Mouse (Mus musculus): ENCODE results near the gene Klk1b1. TPM values are rescaled to one million over a fixed set of nuclear protein-coding genes. Genes with fewer than 3 reads are reported as not detected.
"Not testable (repeated sequence)": the region's sequence is repeated elsewhere in the genome, so short reads cannot be mapped to it uniquely, and the experiment has no call there.

Klk1b1 gene
- not detected in 2 replicates for total RNA-seq (2017)

DNA sequence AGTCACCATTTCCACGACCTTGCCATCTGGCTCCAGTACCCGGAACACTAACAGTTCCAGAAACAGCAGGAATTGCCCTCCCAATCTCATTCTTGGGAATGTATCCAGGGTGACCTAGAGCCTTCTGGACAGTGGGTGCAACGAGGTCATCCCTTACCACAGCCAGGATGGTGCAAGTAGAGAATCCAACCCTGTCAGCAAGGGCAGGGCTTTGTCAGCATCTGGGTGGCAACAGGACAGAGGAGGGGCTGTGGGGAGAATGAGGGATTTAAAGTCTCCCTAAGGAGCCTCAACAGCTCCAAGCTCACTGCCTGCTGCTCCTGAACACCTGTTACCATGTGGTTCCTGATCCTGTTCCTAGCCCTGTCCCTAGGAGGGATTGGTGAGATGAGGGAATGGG lies at the start of gene Klk1b1:
Gene Klk1b1 (plus strand): TSS at position 301 of the 400 bp plus-strand sequence.
- ATAC-seq (ENCODE audit: extremely low read depth, insufficient number of reproducible peaks, low FRiP score, poor library complexity, severe bottlenecking) = no peak

DNA sequence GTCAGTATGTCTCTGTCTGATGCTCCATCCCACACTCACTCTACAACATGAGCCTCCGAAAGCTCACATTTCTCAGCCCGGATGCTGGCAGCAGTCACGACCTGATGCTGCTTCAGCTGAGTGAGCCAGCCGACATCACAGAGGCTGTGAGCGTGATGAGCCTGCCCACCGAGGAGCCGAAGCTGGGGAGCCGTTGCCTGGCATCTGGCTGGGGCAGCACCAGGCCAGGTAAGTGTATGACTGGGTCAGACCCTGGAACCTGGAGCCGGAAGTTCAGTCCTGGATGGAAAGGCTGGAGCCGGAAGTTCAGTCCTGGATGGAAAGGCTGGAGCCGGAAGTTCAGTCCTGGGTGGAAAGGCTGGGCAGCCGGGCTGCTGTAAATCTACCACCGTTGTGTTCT lies 48.1 kb upstream of the Klk1b1 start:
- no peak for ATAC-seq (ENCODE audit: extremely low read depth, insufficient number of reproducible peaks, low FRiP score, poor library complexity, severe bottlenecking)

DNA sequence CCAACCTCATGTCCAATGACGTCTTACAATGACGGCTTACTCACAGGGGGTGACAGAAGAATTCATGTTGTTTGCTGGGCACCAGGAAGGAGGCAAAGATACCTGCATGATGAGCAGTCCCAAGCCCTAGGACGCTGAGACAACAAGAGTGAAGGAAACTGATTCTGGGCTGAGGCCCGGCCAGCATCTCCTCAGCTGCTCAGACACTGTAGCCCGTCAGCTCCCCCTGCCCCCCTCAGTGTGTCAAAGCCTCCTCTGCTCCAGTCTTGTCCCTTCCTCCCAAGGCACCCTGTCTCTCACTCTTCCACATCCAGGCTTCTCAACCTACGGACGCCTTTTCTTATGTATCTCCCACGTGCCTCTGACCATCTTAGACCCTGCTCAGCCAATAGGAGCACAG lies 47.7 kb upstream of the Klk1b1 start:
- no peak for ATAC-seq (ENCODE audit: extremely low read depth, insufficient number of reproducible peaks, low FRiP score, poor library complexity, severe bottlenecking)

DNA sequence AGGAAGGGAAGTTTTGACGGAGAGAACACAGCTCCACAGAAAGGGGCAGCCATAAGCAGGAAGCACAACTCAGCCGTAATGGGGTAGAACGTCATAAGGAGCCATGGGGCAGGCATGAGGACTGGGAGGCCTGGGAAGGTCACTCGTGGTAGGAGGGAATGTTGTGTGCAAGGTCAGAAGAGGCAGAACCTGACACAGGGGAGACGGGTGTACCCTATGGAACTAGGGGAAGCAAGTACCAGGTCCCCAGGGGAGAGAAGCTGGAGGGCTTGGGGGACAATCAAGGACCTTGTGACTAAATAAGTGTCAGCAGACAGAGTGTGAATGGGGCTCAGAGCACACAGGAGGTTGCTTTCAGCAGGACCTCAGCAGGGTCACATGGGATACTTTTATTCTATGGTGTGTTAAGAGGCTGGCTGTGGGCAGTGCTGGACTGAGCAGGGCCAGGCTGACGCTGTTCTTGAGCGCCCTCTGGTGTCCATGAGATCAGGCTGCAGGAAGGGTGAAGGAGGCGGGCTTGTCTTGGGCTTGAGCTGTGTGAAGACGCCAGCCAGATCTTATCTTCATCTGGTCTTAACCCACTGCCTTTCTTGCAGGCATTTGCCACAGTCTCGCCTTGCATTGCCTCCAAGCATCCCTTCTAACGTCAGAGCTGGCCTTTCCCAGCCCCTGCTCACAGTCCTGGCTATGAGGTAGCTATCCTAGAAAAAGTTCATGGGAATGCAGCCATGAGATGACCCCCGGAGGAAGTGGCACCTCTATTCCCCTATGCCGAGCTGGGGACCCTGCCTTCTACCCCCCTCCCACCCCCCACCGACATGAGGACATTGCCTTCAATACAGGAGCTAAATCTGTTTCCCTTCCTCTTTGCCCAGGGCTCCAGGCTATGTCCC lies 46.7 kb upstream of the Klk1b1 start:
- ATAC-seq (ENCODE audit: extremely low read depth, insufficient number of reproducible peaks, low FRiP score, poor library complexity, severe bottlenecking) = peak; percentile 42; the same call in 1 of the 2 replicates

DNA sequence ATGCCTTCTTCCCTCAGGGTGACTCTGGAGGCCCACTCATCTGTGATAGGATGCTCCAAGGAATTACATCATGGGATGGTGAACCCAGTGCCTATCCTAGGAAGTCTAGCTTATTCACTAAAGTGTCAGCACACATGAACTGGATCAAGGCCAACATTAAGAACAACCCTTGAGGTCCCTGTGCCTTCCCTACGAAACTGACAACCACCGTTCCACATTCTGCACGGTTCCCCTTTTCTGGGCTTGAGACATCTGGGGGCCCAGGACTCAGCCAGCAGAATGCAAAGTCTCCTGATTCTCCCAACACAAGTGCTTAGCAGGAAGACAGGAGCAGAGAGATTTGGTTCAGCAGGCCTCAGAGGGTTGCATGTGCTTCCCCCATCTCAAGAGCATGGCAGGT lies 46.0 kb upstream of the Klk1b1 start:
- ATAC-seq (ENCODE audit: extremely low read depth, insufficient number of reproducible peaks, low FRiP score, poor library complexity, severe bottlenecking) = no peak

DNA sequence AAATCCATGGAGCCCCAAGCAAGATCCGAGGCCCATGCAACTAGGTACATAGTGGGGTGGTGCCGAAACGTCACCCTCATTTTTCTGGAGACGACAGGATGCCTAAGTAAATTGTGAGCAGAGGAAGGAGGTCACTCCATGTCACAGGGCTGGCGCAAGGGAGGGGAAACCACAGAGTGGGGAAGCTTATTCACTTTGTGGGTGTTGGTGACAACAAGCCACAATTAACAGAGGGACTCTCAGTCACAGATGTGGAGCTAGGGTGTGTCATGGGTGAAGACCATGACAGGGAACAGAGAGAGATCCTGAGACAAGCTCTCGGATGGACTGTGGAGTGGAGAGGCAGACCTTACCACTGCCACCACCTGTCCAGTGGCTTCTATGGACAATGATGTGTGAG lies 45.5 kb upstream of the Klk1b1 start:
- ATAC-seq (ENCODE audit: extremely low read depth, insufficient number of reproducible peaks, low FRiP score, poor library complexity, severe bottlenecking) = no peak

DNA sequence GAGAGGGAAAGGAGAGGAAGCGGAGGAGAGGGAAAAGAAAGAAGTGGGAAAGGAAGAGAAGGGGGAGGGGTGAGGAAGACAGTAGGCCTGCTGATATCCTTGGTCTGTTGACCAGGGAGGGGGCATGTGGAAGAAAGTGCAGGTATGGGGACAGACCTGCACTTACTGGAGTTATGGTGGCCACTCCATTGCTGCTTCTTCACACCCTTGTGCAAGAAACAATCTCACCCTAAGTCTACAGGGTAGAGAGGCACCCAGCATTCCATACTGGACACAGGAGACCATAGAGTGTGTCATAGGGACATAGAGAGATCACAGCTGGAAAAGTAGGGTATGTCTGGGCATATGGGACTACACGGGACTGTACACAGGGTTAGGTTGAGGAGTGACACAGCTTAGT lies 44.6 kb upstream of the Klk1b1 start:
- no peak for ATAC-seq (ENCODE audit: extremely low read depth, insufficient number of reproducible peaks, low FRiP score, poor library complexity, severe bottlenecking)

DNA sequence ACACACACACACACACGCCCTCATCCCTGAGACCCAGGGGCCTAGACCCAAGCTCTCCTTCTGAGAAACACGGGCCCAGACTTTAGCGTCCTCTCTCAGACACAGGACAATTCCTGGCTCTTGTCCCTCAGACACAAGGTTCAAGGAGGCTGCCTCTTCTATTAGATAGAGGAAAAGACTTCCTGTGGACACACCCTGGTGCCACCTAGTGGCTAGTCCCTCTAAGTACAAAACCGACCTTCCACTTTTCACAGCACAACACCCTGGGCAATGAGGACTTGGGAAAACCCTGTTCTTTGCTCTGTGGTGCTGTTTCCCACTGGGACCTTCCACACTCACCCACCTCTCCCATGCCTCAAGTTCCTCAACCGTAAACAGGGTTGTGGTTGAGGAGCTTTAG lies 40.6 kb upstream of the Klk1b1 start:
- ATAC-seq (ENCODE audit: extremely low read depth, insufficient number of reproducible peaks, low FRiP score, poor library complexity, severe bottlenecking) = no peak

DNA sequence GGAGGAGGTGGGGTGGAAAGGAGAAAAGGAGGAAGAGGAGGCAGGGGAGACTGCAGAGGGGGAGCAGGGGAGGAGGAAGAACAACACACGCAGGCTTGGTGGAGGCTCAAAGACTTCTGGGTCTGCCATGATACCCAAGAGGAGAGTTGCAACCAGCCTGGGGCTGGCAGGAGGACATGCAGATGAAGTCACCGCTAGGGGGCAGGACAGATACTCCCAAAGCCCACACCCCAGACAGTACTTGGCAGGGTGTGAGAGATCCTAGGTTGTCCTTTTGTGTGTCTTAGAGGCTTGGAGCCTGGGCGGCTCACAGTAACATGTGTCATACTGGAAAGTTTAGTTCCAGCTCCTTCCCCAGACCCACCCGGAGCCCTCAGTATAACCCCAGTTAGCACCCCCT lies 38.0 kb upstream of the Klk1b1 start:
- no peak for ATAC-seq (ENCODE audit: extremely low read depth, insufficient number of reproducible peaks, low FRiP score, poor library complexity, severe bottlenecking)

DNA sequence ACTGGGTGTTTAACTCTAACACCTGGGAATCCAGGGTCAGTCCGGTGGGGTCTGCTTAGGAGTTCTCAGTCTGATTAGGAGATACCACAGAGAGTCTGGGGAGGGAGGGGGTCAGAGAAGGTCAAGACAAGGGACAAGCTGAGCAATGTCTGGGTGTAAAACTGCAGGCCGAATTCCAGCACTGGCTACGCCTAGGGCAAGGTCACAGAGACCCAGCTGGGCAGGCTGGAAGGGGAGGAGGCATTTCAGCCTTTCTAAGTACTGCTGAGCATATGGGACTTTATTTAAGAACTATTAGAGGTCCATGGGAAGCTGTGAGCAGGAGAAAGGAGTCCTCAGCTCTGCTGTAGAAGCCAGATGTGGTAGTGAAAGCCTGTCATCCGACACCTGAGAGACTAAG lies 34.2 kb upstream of the Klk1b1 start:
- no peak for ATAC-seq (ENCODE audit: extremely low read depth, insufficient number of reproducible peaks, low FRiP score, poor library complexity, severe bottlenecking)

DNA sequence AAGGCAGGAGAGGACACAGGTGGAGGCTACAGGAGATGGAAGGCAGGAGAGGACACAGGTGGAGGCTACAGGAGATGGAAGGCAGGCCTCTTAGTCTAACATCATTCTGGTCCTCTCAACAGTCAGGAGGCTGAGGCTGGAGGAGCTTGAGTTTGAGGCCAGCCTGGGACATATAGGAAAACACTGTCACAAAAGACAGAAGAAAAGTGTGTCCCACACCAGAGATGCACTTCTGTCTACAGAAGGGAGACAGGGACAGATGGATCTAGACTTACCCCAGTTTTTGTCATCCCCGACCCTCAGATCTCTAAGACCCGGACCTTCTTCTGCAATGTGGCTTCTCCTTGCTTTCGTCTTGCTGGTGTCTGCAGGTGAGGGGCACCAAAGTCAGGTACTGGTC lies 33.1 kb upstream of the Klk1b1 start, which contains the start of gene Klk15:
Gene Klk15 (plus strand): TSS at position 301 of the 400 bp plus-strand sequence.
- no peak for ATAC-seq (ENCODE audit: extremely low read depth, insufficient number of reproducible peaks, low FRiP score, poor library complexity, severe bottlenecking)

DNA sequence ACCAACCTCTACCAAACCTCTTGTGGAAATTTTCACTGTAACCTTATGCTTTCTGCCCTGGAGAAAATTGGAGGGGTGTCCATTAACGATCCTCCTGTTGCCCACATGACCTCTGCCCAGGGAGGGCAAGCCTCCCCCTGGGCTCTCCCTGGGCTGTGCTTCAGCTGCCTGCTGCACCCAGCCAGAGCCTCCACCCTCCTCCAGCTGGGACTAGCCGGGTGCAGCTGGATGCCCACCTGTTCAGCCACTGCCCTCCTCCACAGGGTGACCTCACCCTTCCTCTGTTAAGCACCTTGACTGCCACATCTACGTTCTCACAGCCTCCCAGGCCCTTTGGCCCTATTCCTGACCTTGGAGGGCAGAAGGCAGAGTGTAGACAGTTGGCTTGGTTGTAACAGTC lies 31.8 kb upstream of the Klk1b1 start:
- ATAC-seq (ENCODE audit: extremely low read depth, insufficient number of reproducible peaks, low FRiP score, poor library complexity, severe bottlenecking) = no peak

DNA sequence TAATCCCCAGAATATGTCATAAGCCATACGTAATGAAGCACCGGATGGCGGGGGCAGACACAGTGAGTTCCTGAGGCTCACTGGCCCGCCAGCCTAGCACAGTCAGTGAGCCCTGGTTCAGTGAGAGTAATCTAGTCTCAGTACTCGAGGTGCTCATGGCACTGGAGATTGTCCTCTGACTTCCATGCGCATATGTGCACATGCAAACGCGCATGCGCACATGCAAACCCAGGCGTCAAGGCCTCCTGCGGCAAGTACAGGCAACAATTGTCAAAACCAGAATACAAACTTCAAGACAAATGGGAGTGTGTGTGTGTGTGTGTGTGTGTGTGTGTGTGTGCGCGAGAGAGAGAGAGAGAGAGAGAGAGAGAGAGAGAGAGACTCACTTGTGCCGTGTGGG lies 30.0 kb upstream of the Klk1b1 start:
- ATAC-seq (ENCODE audit: extremely low read depth, insufficient number of reproducible peaks, low FRiP score, poor library complexity, severe bottlenecking) = no peak

DNA sequence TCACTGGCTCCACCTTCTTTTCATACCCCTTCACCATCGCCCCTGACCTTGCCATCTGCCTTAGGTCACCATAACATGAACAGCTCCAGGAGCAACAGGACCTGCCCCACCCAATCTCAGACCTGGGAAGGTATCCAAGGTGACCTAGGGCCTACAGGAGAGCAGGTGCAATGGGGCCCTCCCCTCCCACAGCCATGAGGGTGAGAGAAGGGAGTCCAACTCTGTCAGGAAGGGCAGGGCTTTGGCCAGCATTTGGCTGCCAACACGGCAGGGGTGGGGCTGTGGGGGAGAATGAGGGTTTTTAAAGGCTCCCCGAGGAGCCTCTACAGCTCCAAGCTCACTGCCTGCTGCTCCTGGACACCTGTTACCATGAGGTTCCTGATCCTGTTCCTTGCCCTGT lies 24.3 kb upstream of the Klk1b1 start:
- not testable (repeated sequence) for ATAC-seq (ENCODE audit: extremely low read depth, insufficient number of reproducible peaks, low FRiP score, poor library complexity, severe bottlenecking)

DNA sequence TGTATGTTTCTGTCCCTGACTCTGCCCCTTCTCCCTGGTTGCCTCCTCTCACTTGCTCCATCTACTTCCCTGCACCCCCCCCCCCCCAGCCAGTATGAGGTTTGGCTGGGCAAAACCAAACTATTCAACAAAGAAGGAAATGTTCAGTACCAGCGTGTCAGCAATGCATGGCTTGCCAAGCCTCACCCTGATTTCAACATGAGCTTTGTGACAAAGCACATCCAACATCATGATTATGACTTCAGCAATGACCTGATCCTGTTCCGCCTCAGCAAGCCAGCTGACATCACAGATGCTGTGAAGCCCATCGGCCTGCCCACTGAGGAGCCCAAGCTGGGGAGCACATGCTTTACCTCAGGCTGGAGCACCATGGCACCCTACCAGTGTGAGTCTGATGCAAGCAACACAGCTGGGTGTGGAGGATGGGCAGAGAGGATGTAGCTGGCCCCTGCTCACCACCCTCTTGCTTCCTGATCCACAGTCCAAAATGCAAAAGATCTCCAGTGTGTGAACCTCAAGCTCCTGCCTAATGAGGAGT lies 21.8 kb upstream of the Klk1b1 start:
- ATAC-seq (ENCODE audit: extremely low read depth, insufficient number of reproducible peaks, low FRiP score, poor library complexity, severe bottlenecking) = no peak

DNA sequence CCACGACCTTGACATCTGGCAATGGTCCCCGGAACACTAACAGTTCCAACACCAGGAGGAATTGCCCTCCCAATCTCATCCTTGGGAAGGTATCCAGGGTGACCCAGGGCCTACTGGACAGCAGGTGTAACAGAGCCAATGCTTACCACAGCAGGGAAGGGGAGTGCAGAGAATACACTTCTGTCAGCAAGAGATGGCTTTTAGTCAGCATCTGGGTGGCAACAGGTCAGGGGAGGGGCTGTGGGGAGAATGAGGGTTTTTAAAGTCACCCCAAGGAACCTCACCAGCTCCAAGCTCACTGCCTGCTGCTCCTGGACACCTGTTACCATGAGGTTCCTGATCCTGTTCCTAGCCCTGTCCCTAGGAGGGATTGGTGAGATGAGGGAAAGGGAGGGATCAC lies 16.2 kb upstream of the Klk1b1 start, which contains the start of gene Klk1b8:
Gene Klk1b8 (plus strand): TSS at position 301 of the 400 bp plus-strand sequence.
- no peak for ATAC-seq (ENCODE audit: extremely low read depth, insufficient number of reproducible peaks, low FRiP score, poor library complexity, severe bottlenecking)

DNA sequence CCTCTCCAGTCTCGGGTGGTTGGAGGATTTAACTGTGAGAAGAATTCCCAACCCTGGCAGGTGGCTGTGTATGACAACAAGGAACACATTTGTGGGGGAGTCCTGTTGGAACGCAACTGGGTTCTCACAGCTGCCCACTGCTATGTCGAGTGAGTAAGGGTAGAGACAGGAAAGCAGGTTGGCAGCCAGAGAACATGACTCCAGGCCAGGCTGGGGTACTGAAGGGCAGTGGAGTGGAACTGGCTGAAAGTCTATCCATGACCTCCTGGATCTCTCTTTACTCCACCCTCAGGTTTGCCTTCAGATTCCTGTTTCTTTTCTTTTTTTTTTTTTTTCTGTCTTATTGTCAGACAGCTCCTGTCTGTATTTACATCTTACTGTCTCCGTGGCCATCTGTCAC lies 13.8 kb upstream of the Klk1b1 start:
- ATAC-seq (ENCODE audit: extremely low read depth, insufficient number of reproducible peaks, low FRiP score, poor library complexity, severe bottlenecking) = no peak

DNA sequence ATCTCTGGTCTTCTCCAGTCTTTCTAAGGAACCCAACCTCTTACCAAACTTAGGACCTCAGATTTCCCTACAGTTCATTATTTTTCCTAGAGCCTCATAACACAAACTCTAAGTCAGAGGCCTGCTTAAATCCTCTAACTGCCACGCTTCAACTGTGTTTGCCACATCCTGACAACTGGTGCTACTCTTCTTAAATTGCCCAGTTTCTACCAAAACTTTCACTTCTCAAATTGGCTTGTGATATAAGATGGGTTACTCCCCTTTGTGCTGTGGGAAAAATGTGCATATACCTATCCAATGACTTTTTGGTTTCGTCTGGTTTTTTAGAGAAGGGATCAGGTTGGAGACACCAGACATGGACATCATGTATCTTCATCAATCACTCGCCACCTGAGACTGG lies 507 bp downstream of the Klk1b1 start:
- ATAC-seq (ENCODE audit: extremely low read depth, insufficient number of reproducible peaks, low FRiP score, poor library complexity, severe bottlenecking) = no peak

DNA sequence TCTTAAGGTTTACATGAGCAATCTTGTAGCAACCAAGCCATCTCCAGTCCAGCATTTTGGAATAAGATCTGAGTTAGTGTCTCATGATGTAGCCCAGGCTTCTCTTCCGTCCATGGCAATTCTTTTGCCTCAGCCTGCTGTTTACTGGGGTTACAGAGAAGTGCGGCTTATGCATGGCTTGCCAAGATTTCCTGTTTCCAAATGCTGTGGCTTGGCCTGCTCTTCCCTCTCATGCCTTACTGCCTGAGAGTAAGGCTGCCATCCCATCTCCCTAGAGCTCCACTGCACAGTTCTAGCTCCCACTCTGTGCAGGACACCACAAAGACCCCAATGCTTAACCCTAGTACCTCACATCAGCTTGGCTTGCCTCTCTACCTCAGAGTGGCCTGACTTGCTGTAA lies 1.1 kb downstream of the Klk1b1 start:
- ATAC-seq (ENCODE audit: extremely low read depth, insufficient number of reproducible peaks, low FRiP score, poor library complexity, severe bottlenecking) = no peak

DNA sequence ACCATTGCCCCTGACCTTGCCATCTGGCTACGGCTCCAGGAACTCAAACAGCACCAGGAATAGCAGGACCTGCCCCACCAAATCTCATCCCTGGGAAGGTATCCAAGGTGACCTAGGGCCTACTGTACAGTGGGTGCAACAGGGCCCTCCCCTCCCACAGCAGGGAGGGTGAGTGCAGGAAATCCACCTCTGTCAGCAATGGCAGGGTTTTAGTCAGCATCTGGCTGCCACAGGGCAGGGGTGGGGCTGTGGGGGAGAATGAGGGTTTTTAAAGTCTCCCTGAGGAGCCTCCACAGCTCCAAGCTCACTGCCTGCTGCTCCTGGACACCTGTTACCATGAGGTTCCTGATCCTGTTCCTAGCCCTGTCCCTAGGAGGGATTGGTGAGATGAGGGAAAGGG lies 9.2 kb downstream of the Klk1b1 start, which contains the start of gene Klk1b9:
Gene Klk1b9 (plus strand): TSS at position 301 of the 400 bp plus-strand sequence.
- not testable (repeated sequence) for ATAC-seq (ENCODE audit: extremely low read depth, insufficient number of reproducible peaks, low FRiP score, poor library complexity, severe bottlenecking)

Measured in neutrophil, adult 5-6 weeks (primary cell).